Mouse (Mus musculus): ENCODE measurements at regions not wholly inside any gene's neighbourhood (a gene's known extent, or its start where the extent isn't known, plus 50 kb on each side); places are given as distances from the start of the nearest gene placed in this dataset.

DNA sequence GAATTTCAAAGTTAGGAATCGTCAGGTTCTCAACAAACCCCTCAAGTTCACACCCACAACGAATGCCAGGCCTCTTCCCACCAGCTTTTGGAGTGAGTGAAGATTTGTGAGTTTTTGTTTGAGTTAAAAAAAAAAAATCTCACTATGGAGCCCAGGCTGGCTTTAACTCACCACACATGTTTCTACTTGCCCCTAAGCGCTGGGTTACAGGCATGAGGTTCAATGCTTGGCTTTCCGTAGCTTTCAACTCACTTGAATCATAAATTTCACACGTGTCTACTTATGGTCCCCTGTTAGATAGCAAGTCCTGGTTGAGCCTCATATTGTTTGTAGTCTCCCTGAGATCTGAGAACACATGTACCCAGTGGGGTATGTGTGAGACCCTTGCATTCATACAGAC, 122.8 kb upstream of the Efna5 start:
- no peak for ATAC-seq (ENCODE audit: low FRiP score, low read depth)
- no peak for TF ChIP-seq POLR2A (IDR thresholded peaks at IDR 0.05; ENCODE audit: borderline replicate concordance, extremely low read depth, insufficient read depth, insufficient read length)
- no peak for DNase-seq (ENCODE audit: low spot score)

DNA sequence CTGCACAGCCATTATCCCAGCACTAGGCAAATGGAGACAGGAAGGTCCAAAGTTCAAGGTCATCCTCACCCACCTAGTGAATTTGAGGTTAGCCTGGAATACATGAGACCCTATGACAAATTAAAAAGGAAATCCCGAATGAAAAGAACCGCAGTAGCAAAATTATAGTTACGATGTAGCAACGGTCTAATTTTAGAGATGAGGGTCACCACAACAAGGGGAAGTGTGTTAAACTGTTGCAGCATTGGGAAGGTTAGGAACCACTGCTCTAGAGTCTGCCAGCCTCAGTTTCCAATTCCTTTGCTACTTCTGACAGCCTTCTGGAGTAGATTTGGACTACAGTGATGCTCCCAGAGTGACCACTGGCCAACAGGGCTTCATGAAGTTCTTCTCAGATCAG, 121.6 kb upstream of the Efna5 start:
- Histone ChIP-seq H3K36me3 (ENCODE audit: control insufficient read depth, insufficient read depth, low read length) (no peaks in the 10 kb centered on the region), H3K27me3 (ENCODE audit: control insufficient read depth, insufficient read depth, low read length) (no peaks in the 10 kb centered on the region), H3K4me1 (ENCODE audit: control insufficient read depth, insufficient read depth, low read length) (0 out of 2 replicates have a peak, but pooled peaks cover 3% of the 10 kb centered on the region), H3K27ac (replicated peaks; ENCODE audit: low read depth, low read length) (no peak overlapping the region), H3K9me3 (ENCODE audit: control insufficient read depth, low read length) (no peaks in the 10 kb centered on the region), H3K9ac (ENCODE audit: low read depth, low read length, severe bottlenecking) (no peak overlapping the region), H3K4me3 (replicated peaks; ENCODE audit: low read length) (no peak overlapping the region), H3K4me2 (replicated peaks; ENCODE audit: low read depth, low read length, severe bottlenecking) (no peak overlapping the region)
- no peak for DNase-seq (ENCODE audit: low spot score)
- WGBS = 91% methylated on average over 4 of the region's 4 CpGs
- no peak for TF ChIP-seq POLR2A (IDR thresholded peaks at IDR 0.05; ENCODE audit: borderline replicate concordance, extremely low read depth, insufficient read depth, insufficient read length)
- ATAC-seq (ENCODE audit: low FRiP score, low read depth) = no peak

More for the DNA sequence above, 122.8 kb upstream of the Efna5 start:
- no peaks in the 10 kb centered on the region for H3K9me3 ChIP-seq (ENCODE audit: control insufficient read depth, low read length)
- peaks cover 12% of the 10 kb centered on the region; the same call in 1 of the 2 replicates for H3K4me1 ChIP-seq (ENCODE audit: control insufficient read depth, insufficient read depth, low read length)
- H3K9ac ChIP-seq (ENCODE audit: low read depth, low read length, severe bottlenecking) = no peak overlapping the region
- no peak overlapping the region for H3K4me3 ChIP-seq (replicated peaks; ENCODE audit: low read length)
- 20% methylated on average over 5 of the region's 5 CpGs for WGBS
- no peaks in the 10 kb centered on the region for H3K36me3 ChIP-seq (ENCODE audit: control insufficient read depth, insufficient read depth, low read length)
- no peaks in the 10 kb centered on the region for H3K27me3 ChIP-seq (ENCODE audit: control insufficient read depth, insufficient read depth, low read length)
- H3K4me2 ChIP-seq (replicated peaks; ENCODE audit: low read depth, low read length, severe bottlenecking) = no peak overlapping the region
- no peak overlapping the region for H3K27ac ChIP-seq (replicated peaks; ENCODE audit: low read depth, low read length)

- Histone ChIP-seq H3K27me3 (ENCODE audit: control insufficient read depth, insufficient read depth, low read length) (no peaks in the 10 kb centered on the region), H3K4me1 (ENCODE audit: control insufficient read depth, insufficient read depth, low read length) (0 out of 2 replicates have a peak, but pooled peaks cover 3% of the 10 kb centered on the region), H3K9me3 (ENCODE audit: control insufficient read depth, low read length) (no peaks in the 10 kb centered on the region), H3K27ac (replicated peaks; ENCODE audit: low read depth, low read length) (no peak overlapping the region), H3K9ac (ENCODE audit: low read depth, low read length, severe bottlenecking) (no peak overlapping the region), H3K4me2 (replicated peaks; ENCODE audit: low read depth, low read length, severe bottlenecking) (no peak overlapping the region), H3K4me3 (replicated peaks; ENCODE audit: low read length) (no peak overlapping the region), H3K36me3 (ENCODE audit: control insufficient read depth, insufficient read depth, low read length) (no peaks in the 10 kb centered on the region)
- 63% methylated on average over 2 of the region's 2 CpGs for WGBS
- no peak for ATAC-seq (ENCODE audit: low FRiP score, low read depth)
- no peak for TF ChIP-seq POLR2A (IDR thresholded peaks at IDR 0.05; ENCODE audit: borderline replicate concordance, extremely low read depth, insufficient read depth, insufficient read length)
- no peak for DNase-seq (ENCODE audit: low spot score)
Measured at GRCm38 (mm10) chr17:63001898-63002297, 120.8 kb upstream of the Efna5 start.

- WGBS = 75% methylated on average over 5 of the region's 5 CpGs
- H3K27ac ChIP-seq (replicated peaks; ENCODE audit: low read depth, low read length) = no peak overlapping the region
- no peak for TF ChIP-seq POLR2A (IDR thresholded peaks at IDR 0.05; ENCODE audit: borderline replicate concordance, extremely low read depth, insufficient read depth, insufficient read length)
- H3K9me3 ChIP-seq (ENCODE audit: control insufficient read depth, low read length) = no peaks in the 10 kb centered on the region
- H3K36me3 ChIP-seq (ENCODE audit: control insufficient read depth, insufficient read depth, low read length) = no peaks in the 10 kb centered on the region
- DNase-seq (ENCODE audit: low spot score) (no peak), ATAC-seq (ENCODE audit: low FRiP score, low read depth) (no peak)
- H3K4me3 ChIP-seq (replicated peaks; ENCODE audit: low read length) = no peak overlapping the region
- no peaks in the 10 kb centered on the region for H3K4me1 ChIP-seq (ENCODE audit: control insufficient read depth, insufficient read depth, low read length)
- no peak overlapping the region for H3K4me2 ChIP-seq (replicated peaks; ENCODE audit: low read depth, low read length, severe bottlenecking)
- no peak overlapping the region for H3K9ac ChIP-seq (ENCODE audit: low read depth, low read length, severe bottlenecking)
- no peaks in the 10 kb centered on the region for H3K27me3 ChIP-seq (ENCODE audit: control insufficient read depth, insufficient read depth, low read length)
Measured at GRCm38 (mm10) chr17:62997691-62998090, 116.6 kb upstream of the Efna5 start.

- Histone ChIP-seq H3K4me2 (replicated peaks; ENCODE audit: low read depth, low read length, severe bottlenecking) (no peak overlapping the region), H3K9me3 (ENCODE audit: control insufficient read depth, low read length) (no peaks in the 10 kb centered on the region), H3K27me3 (ENCODE audit: control insufficient read depth, insufficient read depth, low read length) (no peaks in the 10 kb centered on the region), H3K36me3 (ENCODE audit: control insufficient read depth, insufficient read depth, low read length) (no peaks in the 10 kb centered on the region), H3K4me3 (replicated peaks; ENCODE audit: low read length) (no peak overlapping the region), H3K27ac (replicated peaks; ENCODE audit: low read depth, low read length) (no peak overlapping the region), H3K4me1 (ENCODE audit: control insufficient read depth, insufficient read depth, low read length) (no peaks in the 10 kb centered on the region), H3K9ac (ENCODE audit: low read depth, low read length, severe bottlenecking) (no peak overlapping the region)
- ATAC-seq (ENCODE audit: low FRiP score, low read depth) (no peak), DNase-seq (ENCODE audit: low spot score) (no peak)
- no peak for TF ChIP-seq POLR2A (IDR thresholded peaks at IDR 0.05; ENCODE audit: borderline replicate concordance, extremely low read depth, insufficient read depth, insufficient read length)
- WGBS = 61% methylated on average over 3 of the region's 3 CpGs
Measured at GRCm38 (mm10) chr17:62995316-62995715, 114.2 kb upstream of the Efna5 start.

DNA sequence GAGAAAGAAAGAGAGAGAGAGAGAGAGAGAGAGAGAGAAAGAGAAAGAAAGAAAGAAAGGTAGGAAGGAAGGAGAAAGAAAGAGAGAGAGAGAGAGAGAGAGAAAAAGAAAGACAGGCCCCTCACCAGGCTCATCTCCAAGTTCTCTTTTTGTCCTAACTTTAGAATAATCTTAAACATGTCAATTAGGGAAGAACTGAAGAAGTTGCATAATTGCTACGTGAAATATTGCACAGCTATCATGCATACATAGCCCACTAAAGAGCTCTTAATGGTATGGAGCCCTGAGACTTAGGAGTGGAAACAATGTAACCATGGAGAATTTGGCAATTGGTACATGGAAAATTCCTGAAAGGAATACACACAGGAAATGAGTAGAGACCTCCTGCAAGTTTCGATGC, 111.9 kb upstream of the Efna5 start:
- no peak for TF ChIP-seq POLR2A (IDR thresholded peaks at IDR 0.05; ENCODE audit: borderline replicate concordance, extremely low read depth, insufficient read depth, insufficient read length)
- Histone ChIP-seq H3K9me3 (ENCODE audit: control insufficient read depth, low read length) (no peaks in the 10 kb centered on the region), H3K36me3 (ENCODE audit: control insufficient read depth, insufficient read depth, low read length) (no peaks in the 10 kb centered on the region), H3K27me3 (ENCODE audit: control insufficient read depth, insufficient read depth, low read length) (no peaks in the 10 kb centered on the region), H3K4me2 (replicated peaks; ENCODE audit: low read depth, low read length, severe bottlenecking) (no peak overlapping the region), H3K4me1 (ENCODE audit: control insufficient read depth, insufficient read depth, low read length) (no peaks in the 10 kb centered on the region), H3K4me3 (replicated peaks; ENCODE audit: low read length) (no peak overlapping the region), H3K27ac (replicated peaks; ENCODE audit: low read depth, low read length) (no peak overlapping the region), H3K9ac (ENCODE audit: low read depth, low read length, severe bottlenecking) (no peak overlapping the region)
- WGBS = 88% methylated on average over 2 of the region's 2 CpGs
- no peak for ATAC-seq (ENCODE audit: low FRiP score, low read depth)
- DNase-seq (ENCODE audit: low spot score) = no peak

Measured in limb, embryonic 14.5 days (tissue).